Mouse (Mus musculus) gastrocnemius, adult 2 months (tissue): ENCODE data around the gene Eif3l. TPM values are rescaled to one million over a fixed set of nuclear protein-coding genes. Genes with fewer than 3 reads are reported as not detected.

Experiments used
- DNase-seq: peaks from one replicate; pipeline ENCODE4 v3.0.0; 2022
- H3K27ac ChIP-seq: fragments of 200-600 bp; 2 replicates; pipeline ENCODE4 v1.8.1; 2022; ENCODE audit warnings: mild to moderate bottlenecking
- H3K4me3 ChIP-seq: fragments of 200-600 bp; 2 replicates; pipeline ENCODE4 v1.8.1; 2022; ENCODE audit warnings: mild to moderate bottlenecking, moderate library complexity
- CTCF ChIP-seq: fragments of 200-600 bp; IDR thresholded peaks from 2 replicates; pipeline ENCODE4 v1.8.1; 2022; ENCODE audit warnings: antibody characterized with exemption, mild to moderate bottlenecking, moderate library complexity
- intact Hi-C: fragments of 180-260 bp; cut with DNase I; formaldehyde crosslinking; loops from one replicate; pipeline ENCODE4 v1.15.1; 2025
- total RNA-seq, 2 experiments: library from RNA; stranded (reverse); gene quantifications; 2 replicates each; pipeline ENCODE4 v1.2.3; 2021

Eif3l gene
- total RNA-seq, 2 experiments from 2014 or later: 53.6 to 54.0 TPM

GRCm38 (mm10) chr15:79037913-79038328, 37.1 kb upstream of the Eif3l start:
- DNase-seq: peak; percentile 84
- Histone ChIP-seq H3K27ac (peak overlapping the region; percentile 12; the same call in 1 of the 2 replicates), H3K4me3 (peak overlapping the region; percentile 37; the same call in 1 of the 2 replicates)
- intact Hi-C loops: loop anchor here (2.0 to 5.0 kb wide), 3 partner anchors 33 to 111 kb away; no protein-coding TSS in a partner anchor
- TF ChIP-seq CTCF: peak; percentile 95

GRCm38 (mm10) chr15:79038331-79038730, 36.6 kb upstream of the Eif3l start:
- no peak for TF ChIP-seq CTCF
- no peak for DNase-seq
- intact Hi-C loops: loop anchor here (2.0 to 5.0 kb wide), 3 partner anchors 32 to 110 kb away; no protein-coding TSS in a partner anchor
- H3K4me3 ChIP-seq: no peak overlapping the region
- H3K27ac ChIP-seq: peak overlapping the region; percentile 12; the same call in 1 of the 2 replicates

GRCm38 (mm10) chr15:79038853-79039252, 36.1 kb upstream of the Eif3l start:
- Histone ChIP-seq H3K4me3 (no peak overlapping the region), H3K27ac (no peak overlapping the region)
- intact Hi-C loops: loop anchor here (2.0 to 5.0 kb wide), 3 partner anchors 32 to 110 kb away; no protein-coding TSS in a partner anchor
- peak; percentile 92 for TF ChIP-seq CTCF
- peak; percentile 87 for DNase-seq

- no peak overlapping the region for H3K27ac ChIP-seq
- intact Hi-C loops: no loop called here
- no peak for DNase-seq
- no peak overlapping the region; the same call in 1 of the 2 replicates for H3K4me3 ChIP-seq
- TF ChIP-seq CTCF: no peak
Observed at GRCm38 (mm10) chr15:79040501-79041416, 34.2 kb upstream of the Eif3l start.

- H3K4me3 ChIP-seq: peak within 1 kb of the TSS; percentile 77
- intact Hi-C loops: no loop called here
- TF ChIP-seq CTCF: no peak
- H3K27ac ChIP-seq: peak within 1 kb of the TSS; percentile 35; the same call in 1 of the 2 replicates
- no peak for DNase-seq
Observed at GRCm38 (mm10) chr15:79041585-79041984, 33.4 kb upstream of the Eif3l start, which contains the start of gene Galr3. Gene Galr3, plus strand, starts transcription at chr15:79041885.

GRCm38 (mm10) chr15:79042721-79043491, 32.1 kb upstream of the Eif3l start:
- intact Hi-C loops: no loop called here
- Histone ChIP-seq H3K4me3 (peak overlapping the region; percentile 77), H3K27ac (peak overlapping the region; percentile 35)
- peak; percentile 39 for DNase-seq
- no peak for TF ChIP-seq CTCF

- intact Hi-C loops: no loop called here
- H3K27ac ChIP-seq: no peak overlapping the region
- no peak for TF ChIP-seq CTCF
- no peak overlapping the region for H3K4me3 ChIP-seq
- no peak for DNase-seq
Observed at GRCm38 (mm10) chr15:79044837-79045236, 30.1 kb upstream of the Eif3l start.

- no peak for DNase-seq
- no peak for TF ChIP-seq CTCF
- H3K4me3 ChIP-seq: no peak overlapping the region
- H3K27ac ChIP-seq: peak overlapping the region; percentile 46; the same call in 1 of the 2 replicates
- intact Hi-C loops: no loop called here
Observed at GRCm38 (mm10) chr15:79048186-79048585, 26.8 kb upstream of the Eif3l start.

- Histone ChIP-seq H3K27ac (no peak overlapping the region), H3K4me3 (no peak overlapping the region)
- TF ChIP-seq CTCF: no peak
- intact Hi-C loops: no loop called here
- DNase-seq: no peak
Observed at GRCm38 (mm10) chr15:79050160-79050845, 24.7 kb upstream of the Eif3l start.

- H3K4me3 ChIP-seq: no peak overlapping the region
- H3K27ac ChIP-seq: peak overlapping the region; percentile 63
- no peak for DNase-seq
- intact Hi-C loops: no loop called here
- no peak for TF ChIP-seq CTCF
Observed at GRCm38 (mm10) chr15:79050964-79051363, 24.0 kb upstream of the Eif3l start.

- no peak for TF ChIP-seq CTCF
- H3K4me3 ChIP-seq: no peak overlapping the region
- H3K27ac ChIP-seq: peak overlapping the region; percentile 63
- intact Hi-C loops: no loop called here
- DNase-seq: peak; percentile 44
Observed at GRCm38 (mm10) chr15:79051461-79052360, 23.3 kb upstream of the Eif3l start.
